Mouse (Mus musculus): Measurements from ENCODE around the gene Dolpp1.

GRCm38 (mm10) chr2:30372726-30373125, 19.3 kb upstream of the Dolpp1 start:
- TF ChIP-seq CTCF (IDR thresholded peaks at IDR 0.05) (no peak), POLR2A (IDR thresholded peaks at IDR 0.05; ENCODE audit: insufficient read depth, low read depth, low read length) (no peak)

Data from heart, adult 2 months (tissue).